Mouse (Mus musculus): ENCODE results near the gene Sox8.
A peak's percentile ranks its signal among the peaks of the same experiment; 100 is the strongest.

Gene Sox8

GRCm38 (mm10) chr17:25570648-25571452, at the start of gene Sox8:
Gene Sox8 (minus strand): TSS chr17:25570686.
- DNase-seq, result peak; percentile 70

DNA sequence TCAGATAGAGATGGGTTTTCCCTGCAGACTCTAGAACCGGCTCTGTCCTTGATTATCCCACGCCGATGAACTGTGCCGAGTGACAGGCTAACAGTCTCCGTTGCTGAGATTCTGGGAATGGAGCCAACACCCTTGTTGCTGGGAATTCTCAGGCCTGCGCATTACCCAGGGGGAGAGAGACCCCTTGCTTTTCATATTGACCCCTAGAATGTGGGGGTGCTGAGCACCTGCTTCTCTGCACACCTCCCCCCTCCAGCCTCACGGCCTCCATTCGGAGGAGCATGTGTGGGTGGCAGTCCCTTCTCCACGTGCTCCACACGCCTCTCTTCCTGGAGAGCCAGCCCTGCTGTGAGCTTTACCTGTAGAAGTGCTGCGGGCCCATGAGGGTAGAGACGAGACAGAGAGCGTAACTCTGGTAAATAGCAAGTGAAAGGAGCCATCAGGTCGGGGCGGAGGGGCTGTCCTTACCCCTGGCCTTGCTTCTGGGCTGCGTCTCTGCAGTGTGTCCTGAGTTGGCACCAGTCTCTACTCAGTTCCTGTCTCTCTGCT, 48.1 kb upstream of the Sox8 start:
- DNase-seq, result no peak

GRCm38 (mm10) chr17:25614723-25615510, 44.4 kb upstream of the Sox8 start:
- DNase-seq, result no peak

DNA sequence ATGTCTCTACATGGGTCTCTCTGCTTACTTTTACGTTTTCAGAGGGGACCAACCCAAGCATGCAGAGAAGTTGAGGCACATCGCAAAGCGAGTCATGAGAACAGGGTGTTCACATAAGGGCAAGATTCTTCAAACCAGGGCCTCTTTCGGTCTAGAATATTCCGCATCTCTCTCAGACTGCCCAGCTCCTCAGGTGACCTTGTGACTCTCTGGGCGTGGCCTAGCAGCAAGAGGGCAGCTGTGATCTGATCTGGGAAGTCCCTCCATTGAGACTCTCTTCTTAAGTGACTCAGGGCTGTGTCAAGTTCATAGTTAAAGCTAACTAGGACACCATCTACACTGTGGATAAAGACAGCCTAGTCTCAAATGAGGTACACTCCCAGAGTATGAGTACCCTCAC, 42.8 kb upstream of the Sox8 start:
- no peak for DNase-seq

DNA sequence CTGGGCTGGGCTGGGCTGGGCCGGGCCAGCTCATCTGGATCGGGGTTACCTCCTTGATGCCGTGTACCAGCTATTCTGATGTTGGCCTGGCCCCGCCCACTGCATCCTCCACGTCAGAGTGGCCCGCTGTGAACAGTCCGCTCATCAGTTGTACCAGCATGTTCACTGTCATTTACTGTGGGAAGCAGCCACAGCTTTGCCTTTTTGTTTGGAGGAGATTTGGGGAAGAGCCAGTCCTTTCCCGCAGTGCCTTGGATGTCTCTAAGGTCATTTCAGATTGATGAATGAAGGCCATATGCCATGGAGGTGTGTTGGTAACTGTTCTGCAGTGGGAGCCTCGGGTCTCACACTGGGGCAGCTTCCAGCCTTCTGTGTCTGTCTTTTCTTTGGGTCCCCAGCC, 42.1 kb upstream of the Sox8 start:
- DNase-seq, result peak; percentile 64

- peak; percentile 59 for DNase-seq
Measured at GRCm38 (mm10) chr17:25610151-25610550, 39.7 kb upstream of the Sox8 start.

DNA sequence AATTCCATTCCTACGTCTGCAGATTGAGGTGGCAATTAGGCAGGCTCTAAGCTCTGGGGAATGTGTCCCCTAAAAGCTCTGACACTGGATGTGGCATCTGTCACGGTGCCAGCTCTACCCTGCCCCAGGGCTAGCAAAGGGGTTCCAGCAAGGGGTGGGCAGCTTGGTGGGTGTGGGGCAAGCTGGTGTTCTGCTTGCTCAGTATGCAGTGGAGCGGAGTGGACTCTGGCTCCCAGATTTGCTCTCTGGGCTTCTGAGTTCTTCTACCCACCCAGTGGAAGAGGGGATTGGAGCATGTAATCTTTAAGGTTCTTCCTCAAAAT, 39.0 kb upstream of the Sox8 start:
- no peak for DNase-seq

DNA sequence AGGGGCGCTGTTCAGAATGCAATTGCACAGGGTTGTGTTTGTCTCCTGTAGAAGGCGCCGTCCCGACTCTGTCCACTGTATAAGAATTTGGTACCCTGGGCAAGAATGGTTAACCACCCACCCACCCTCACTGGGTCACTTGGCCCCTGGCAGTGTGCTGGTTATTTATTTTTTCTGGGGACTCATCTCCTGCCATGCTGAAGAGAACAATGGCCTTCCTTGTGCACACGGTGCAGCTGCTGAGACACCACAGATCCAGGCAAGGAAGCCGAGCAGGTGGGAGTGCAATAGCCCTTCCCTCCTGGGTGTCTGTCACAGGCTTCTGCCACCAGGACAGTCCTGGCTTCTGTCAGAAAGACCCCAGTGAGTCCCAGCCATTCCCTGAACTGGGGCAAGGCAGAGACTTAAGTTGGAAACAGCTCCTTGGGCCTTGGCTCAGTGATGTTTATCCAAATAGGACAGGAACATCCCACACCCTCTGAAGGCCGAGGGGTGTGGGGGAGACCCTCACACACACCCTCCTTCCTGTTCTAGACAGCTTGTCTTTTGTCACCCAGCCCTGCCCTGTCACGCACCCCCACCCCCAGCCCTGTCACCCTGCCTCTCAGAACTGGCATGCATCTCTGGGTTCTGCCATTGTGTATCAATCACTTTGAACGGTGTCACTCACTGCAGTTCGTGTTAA, 38.5 kb upstream of the Sox8 start:
- no peak for DNase-seq

- DNase-seq, result no peak
Measured at GRCm38 (mm10) chr17:25608137-25608785, 37.8 kb upstream of the Sox8 start.

- no peak for DNase-seq
Measured at GRCm38 (mm10) chr17:25604234-25604633, 33.7 kb upstream of the Sox8 start.

DNA sequence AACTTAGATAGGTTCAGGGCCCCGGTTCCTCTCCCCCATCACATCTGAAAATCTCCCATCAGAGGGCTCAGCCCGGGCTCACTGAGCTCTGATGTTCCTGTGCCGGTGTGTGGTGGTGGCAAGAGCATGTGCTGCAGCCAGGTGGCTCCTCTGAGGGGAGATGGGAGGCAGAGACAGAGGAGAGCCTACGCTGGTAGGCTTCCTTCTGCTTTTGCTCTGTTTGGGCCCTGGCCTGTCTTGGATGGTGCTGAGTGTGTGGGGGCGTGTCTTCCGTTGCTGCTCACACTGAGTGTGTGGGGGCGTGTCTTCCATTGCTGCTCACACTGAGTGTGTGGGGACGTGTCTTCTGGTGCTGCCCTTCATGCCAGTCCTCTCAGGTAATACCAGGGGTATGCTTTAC, 31.9 kb upstream of the Sox8 start:
- no peak for DNase-seq

- DNase-seq, result no peak
Measured at GRCm38 (mm10) chr17:25597537-25597936, 27.1 kb upstream of the Sox8 start.

- no peak for DNase-seq
Measured at GRCm38 (mm10) chr17:25595495-25595894, 25.0 kb upstream of the Sox8 start.

DNA sequence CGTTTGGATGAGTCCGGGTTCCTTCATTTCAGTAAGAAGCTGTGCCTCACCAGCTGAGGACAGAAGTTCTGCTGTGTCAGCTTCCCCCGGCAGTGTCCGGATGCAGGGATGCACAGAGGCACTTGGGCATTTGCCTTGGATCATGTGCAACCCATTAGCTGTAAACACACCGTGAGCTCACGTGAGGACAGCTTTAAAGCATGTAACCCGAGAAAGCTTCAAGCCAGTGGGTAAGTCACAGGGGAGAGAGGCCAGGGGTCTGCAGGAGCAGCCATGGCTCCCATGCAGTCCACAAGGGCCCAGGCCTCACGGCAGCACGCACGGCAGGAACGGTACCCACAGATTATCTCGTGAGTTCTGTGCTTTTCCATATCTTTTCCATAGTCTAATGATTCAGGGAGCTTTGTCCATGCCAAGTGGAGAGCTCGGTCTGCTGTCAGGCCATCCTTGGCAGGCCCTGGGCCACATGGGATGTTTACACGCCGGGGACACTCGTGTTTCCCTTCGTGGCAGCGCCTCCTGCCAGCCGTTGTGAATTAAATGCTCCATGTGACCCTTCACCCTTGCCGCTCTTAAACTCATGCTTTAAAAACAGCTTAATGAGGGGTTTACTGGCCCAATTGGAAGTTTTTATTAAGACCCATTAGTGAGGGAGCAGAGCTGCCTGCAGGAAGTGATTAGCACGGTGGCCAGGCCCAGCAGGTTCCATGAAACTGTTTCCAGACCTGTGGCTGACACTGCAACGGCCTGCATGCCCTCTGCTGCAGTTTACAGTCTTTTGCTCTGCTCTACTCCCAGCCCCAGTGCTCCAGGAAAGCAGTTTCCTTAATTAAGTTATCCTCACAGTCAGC, 23.1 kb upstream of the Sox8 start:
- no peak for DNase-seq

- DNase-seq, result no peak
Measured at GRCm38 (mm10) chr17:25592336-25592735, 21.9 kb upstream of the Sox8 start.

DNA sequence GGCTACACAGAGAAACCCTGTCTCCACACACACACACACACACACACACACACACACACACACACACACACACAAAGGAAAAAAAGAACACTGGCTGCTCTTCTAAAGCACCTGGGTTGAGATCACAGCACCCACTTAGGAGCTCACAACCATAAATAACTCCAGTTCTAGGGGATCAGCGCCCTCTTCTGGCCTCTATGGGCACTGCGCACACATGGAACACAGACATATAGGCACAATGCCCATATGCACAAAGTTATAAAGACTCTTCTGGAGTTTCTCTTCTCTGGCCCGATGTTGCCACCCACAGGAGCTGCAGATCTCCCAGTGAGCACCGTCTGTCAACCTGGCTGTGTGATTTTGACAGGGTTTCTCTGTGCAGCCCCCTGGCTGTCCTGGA, 20.5 kb upstream of the Sox8 start:
- no peak for DNase-seq

DNA sequence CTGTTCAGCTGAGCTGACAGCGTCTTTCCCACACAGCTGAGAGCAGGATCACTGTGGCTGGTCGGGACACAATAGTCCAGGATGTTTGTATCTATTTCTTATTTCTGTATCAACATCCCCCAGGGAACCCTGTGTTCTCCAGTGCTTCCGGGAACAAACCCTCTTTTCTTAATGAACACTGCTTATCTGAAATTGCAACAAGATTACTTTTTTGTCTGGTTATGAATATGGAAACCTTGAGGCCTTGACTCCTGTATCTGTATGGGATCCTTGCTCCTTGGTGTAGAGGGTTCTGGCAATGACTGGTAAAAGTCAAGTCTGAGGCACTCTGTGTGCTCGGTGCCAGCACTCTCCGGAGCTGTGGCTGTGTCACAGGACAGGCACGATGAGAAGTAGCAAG, 19.6 kb upstream of the Sox8 start:
- no peak for DNase-seq

DNA sequence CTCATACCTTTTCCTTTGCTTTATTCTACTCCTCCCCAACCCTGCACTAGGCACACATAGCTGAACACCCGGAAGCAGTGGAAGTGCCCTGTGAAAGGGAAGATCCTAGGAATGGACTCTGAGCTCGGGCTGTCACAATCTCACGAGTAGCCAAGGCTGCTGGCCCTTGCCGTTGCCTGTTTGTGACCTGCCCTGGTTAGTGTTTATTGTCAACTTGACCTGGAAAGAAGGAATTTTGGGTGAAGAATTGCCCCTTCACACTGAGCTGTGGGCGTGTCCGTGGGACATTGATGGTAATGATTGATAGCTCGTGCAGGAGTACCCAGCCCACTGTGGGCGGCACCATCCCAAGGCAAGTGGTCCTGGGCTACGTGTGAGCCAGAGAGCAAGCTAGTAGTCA, 14.2 kb upstream of the Sox8 start:
- no peak for DNase-seq

DNA sequence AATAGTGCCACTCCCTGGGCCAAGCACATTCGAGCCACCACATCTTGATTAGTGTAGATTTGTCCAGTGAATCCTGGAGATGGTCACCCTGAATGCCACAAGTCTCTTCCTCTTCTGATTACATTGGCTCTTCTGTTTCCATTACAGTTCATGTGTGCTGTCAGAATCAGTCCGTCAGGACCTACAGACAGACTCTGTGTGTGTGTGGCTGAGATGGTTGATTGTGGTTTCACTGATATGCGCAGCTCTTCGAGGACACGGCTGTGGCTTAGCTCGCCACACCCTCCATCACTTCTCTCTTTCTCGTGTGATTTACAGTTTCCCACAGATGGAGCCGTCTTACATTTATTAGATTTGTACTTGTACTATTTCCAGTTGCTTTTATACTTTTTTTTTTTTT, 13.4 kb upstream of the Sox8 start:
- no peak for DNase-seq

DNA sequence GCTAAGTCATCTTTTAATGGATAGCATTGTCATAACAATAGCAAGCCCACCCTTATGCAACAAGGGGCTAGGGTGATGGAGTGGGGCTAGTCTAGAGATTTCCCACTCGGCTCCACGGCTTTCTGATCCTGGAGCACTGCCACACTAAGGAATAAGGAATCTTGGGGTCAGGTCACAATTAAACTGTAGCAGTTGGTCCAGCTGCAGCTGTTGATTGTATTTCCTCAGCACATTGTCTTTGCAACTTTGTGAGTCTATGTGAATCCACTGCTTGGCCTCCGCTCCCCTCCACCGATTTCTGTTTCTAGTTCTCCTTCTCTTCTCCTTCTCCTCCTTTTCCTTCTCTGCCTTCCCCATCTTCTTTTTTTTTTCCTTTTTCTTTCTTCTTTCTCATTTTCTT, 12.6 kb upstream of the Sox8 start:
- DNase-seq, result no peak

DNA sequence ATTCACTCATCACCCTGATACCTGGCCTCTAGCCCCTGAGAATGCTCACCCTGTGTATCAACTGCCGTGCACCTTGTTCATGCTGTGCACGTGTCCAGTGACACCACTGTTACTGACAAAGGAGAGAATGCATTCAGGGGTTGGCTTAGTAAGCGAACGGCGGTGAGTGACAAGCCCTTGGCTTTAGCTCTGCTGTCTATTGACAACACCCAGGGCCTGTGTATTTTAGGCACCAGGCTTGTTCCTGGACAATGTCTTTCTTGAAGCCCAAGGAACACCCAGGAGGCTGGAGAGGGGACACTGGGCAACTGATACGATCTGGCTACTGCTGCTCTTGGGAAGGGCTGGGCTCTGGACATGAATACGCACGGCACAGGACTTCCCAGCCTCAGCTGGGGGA, 11.6 kb upstream of the Sox8 start:
- no peak for DNase-seq

All from cerebellum, adult 11-12 months (tissue).